Mouse (Mus musculus) activated CD4-positive, CD25-positive, alpha-beta regulatory T cell, adult 9 weeks (primary cell): ENCODE results near the gene Olfr1377. TPM values are rescaled to one million over a fixed set of nuclear protein-coding genes. Genes with fewer than 3 reads are reported as not detected.

Experiments
- polyA plus RNA-seq: library from polyadenylated mRNA; unstranded; fragments of 100-300 nt; shearing (Covaris generic); gene quantifications from one replicate; pipeline ENCODE4 v1.2.1, GENCODE M21; 2017

Gene Olfr1377
- not detected for polyA plus RNA-seq

DNA sequence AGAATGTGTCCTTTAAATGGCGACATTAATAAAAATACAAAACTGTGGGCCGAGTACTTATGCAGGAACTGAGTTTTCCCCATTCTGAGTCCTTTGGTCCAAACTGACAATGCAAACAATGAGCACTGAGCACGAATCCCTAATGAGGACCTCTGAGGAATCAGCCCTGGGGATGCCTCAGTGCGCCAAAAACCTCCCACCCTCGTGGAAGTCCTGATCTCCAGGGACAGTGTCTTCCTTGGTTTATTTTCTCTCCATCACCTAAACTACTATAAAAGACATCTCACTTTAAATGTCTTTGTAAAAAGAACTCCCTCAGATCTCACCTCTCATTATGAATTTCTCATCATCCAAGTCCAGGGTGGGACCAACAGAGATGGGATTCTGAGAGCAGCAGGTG is at the start of gene Olfr1377:
Olfr1377 (plus strand) TSS at position 301 of the 400 bp plus-strand sequence.

DNA sequence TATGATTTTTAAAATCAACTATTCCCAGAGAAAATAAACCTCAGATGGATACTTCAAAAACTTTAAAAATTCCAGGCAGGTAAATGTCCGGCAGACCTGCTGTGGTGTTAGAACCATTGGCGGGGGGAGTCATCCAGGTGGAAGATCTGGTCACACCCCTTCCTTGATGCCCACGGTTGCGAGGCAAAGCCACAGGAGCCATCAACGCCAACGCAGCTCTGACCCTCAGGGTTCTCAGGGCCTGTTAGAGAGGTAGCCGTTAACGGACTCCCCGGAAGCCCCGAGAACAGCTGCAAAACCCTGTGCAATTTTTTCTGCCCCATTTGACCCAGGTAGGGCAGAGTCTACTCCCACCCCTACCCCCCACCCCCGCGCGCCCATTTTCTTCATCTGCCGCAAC is 38.3 kb upstream of the Olfr1377 start, which contains the start of gene 4933414I15Rik:
4933414I15Rik (minus strand) TSS at position 260 of the 400 bp plus-strand sequence.

GRCm38 (mm10) chr11:50953665-50954064 is 28.1 kb upstream of the Olfr1377 start, which contains the start of gene Prop1:
TSS of gene Prop1 (minus strand) at chr11:50953765.

DNA sequence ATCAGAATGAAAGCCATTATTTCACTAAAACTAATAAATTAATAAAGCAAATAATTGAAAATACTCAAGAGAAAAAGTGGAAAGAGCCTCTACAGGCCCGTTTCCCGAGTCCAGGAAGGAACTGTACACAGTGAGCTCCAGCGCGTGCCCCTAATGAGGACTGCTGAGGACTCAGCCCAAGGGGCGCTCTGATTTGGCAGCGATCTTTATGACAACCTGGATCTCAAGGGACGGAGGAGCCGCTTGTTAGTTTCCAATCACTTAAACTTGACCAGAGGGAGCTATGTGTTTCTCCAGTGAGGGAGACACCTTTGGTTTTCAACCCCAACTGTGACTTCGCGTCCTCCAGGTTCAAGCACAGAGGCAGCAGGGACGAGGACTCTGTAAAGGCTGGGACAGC is 15.5 kb upstream of the Olfr1377 start, which contains the start of gene Olfr1378:
Olfr1378 (plus strand) TSS at position 301 of the 400 bp plus-strand sequence.

GRCm38 (mm10) chr11:51003296-51003695 is 21.5 kb downstream of the Olfr1377 start, which contains the start of gene Olfr51:
TSS of gene Olfr51 (plus strand) at chr11:51003596.

GRCm38 (mm10) chr11:51013936-51014335 is 32.2 kb downstream of the Olfr1377 start, which contains the start of gene Olfr54:
TSS of gene Olfr54 (plus strand) at chr11:51014236.

Other genes with a start within 250 kb of the Olfr1377 start
- gene Zfp354c, start 154.2 kb upstream of the Olfr1377 start, polyA plus RNA-seq = 1.5 TPM
- gene Zfp879, start 140.4 kb upstream of the Olfr1377 start, polyA plus RNA-seq = not detected
- gene Grm6, start 131.3 kb upstream of the Olfr1377 start, polyA plus RNA-seq = 0.07 TPM
- not detected for gene Zfp454, start 94.3 kb upstream of the Olfr1377 start, polyA plus RNA-seq
- 1.9 TPM for gene Zfp2, start 65.8 kb upstream of the Olfr1377 start, polyA plus RNA-seq
- gene Zfp354b, start 50.3 kb upstream of the Olfr1377 start, polyA plus RNA-seq = not detected
- not detected for gene 4933414I15Rik, start 38.2 kb upstream of the Olfr1377 start, polyA plus RNA-seq
- not detected for gene Prop1, start 28.2 kb upstream of the Olfr1377 start, polyA plus RNA-seq
- gene Olfr1378, start 15.4 kb upstream of the Olfr1377 start, polyA plus RNA-seq = not detected
- not detected for gene Olfr51, start 21.6 kb downstream of the Olfr1377 start, polyA plus RNA-seq
- gene Olfr54, start 32.3 kb downstream of the Olfr1377 start, polyA plus RNA-seq = 0.10 TPM
- not detected for gene Olfr1375, start 66.1 kb downstream of the Olfr1377 start, polyA plus RNA-seq
- not detected for gene Zfp354a, start 77.3 kb downstream of the Olfr1377 start, polyA plus RNA-seq
- gene Gm12569, start 238.5 kb downstream of the Olfr1377 start, polyA plus RNA-seq = not detected